Mouse (Mus musculus): ENCODE results near the gene Dmac2. TPM values are rescaled to one million over a fixed set of nuclear protein-coding genes. Genes with fewer than 3 reads are reported as not detected.

Dmac2 gene
- polyA plus RNA-seq, 1 experiment from 2014 or later, result 29.9 TPM

GRCm38 (mm10) chr7:25611501-25611900 lies 7.7 kb upstream of the Dmac2 start:
- H3K27ac ChIP-seq (ENCODE audit: low read depth, low read length), result no peak overlapping the region
- H3K4me2 ChIP-seq (ENCODE audit: low read length), result no peak overlapping the region
- 39% methylated on average over 7 of the region's 7 CpGs for WGBS
- H3K9ac ChIP-seq (ENCODE audit: low read length), result no peak overlapping the region
- no peaks in the 10 kb centered on the region for H3K36me3 ChIP-seq (ENCODE audit: control insufficient read depth, insufficient read depth, low read length)
- no peak for DNase-seq (ENCODE audit: low spot score)
- H3K9me3 ChIP-seq (replicated peaks; ENCODE audit: control insufficient read depth, low read length), result no peaks in the 10 kb centered on the region; the same call in 1 of the 2 replicates
- no peak overlapping the region for H3K4me3 ChIP-seq (ENCODE audit: low read depth, low read length)
- ATAC-seq, result no peak
- H3K4me1 ChIP-seq (ENCODE audit: control insufficient read depth, insufficient read depth, low read length), result no peaks in the 10 kb centered on the region
- no peaks in the 10 kb centered on the region for H3K27me3 ChIP-seq (replicated peaks; ENCODE audit: control insufficient read depth, insufficient read depth, low read length)

GRCm38 (mm10) chr7:25614086-25614485 lies 5.1 kb upstream of the Dmac2 start:
- DNase-seq (ENCODE audit: low spot score) (no peak), ATAC-seq (no peak)
- Histone ChIP-seq H3K27me3 (replicated peaks; ENCODE audit: control insufficient read depth, insufficient read depth, low read length) (no peaks in the 10 kb centered on the region), H3K4me2 (ENCODE audit: low read length) (no peak overlapping the region), H3K4me3 (ENCODE audit: low read depth, low read length) (no peak overlapping the region), H3K9me3 (replicated peaks; ENCODE audit: control insufficient read depth, low read length) (no peaks in the 10 kb centered on the region), H3K4me1 (ENCODE audit: control insufficient read depth, insufficient read depth, low read length) (no peaks in the 10 kb centered on the region), H3K36me3 (ENCODE audit: control insufficient read depth, insufficient read depth, low read length) (no peaks in the 10 kb centered on the region), H3K9ac (ENCODE audit: low read length) (no peak overlapping the region), H3K27ac (ENCODE audit: low read depth, low read length) (no peak overlapping the region)
- WGBS, result 93% methylated on average over 5 of the region's 5 CpGs

DNA sequence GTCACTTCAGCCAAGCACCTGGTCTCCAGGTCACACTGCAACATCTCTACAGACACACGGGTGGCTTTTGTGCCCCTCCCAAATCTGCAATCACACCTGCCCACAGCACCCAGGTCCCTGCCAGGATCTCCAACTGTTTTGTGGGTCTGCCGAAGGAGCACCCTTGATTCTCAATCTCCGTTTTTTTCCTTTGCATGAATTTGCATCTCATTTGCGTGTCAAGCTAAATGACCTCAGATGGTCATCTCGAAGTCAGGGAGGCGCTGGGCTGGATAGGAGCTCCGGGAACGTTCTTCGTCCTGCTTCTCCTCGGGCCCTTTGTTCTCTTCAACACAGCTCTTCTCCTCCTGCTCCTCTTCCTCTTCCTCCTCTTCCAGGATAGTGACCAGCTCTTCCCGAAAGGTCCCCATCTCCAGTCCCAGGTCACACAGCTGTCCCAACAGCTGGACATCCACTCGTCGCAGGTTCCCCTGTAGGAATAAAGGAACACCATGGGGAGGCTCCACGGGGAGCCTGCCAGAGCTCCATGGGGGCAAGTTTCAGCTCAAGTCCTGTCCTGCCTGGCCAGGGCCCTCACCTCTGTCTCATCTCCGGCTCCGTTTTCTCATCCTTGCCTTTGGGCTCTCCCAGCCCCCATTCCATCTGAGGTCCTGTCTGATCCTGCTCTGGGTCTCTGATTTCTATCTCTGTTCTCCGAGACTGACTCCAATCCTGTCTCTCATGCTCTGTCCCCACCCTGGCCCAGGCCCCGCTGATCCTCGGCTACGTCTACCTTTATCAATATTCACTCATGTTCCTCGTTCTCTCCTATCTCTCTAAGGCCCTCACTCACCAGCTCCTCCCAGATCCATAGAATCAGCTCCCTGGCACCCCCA lies 4.1 kb upstream of the Dmac2 start:
- 76% methylated on average over 21 of the region's 21 CpGs for WGBS
- no peak overlapping the region for H3K27ac ChIP-seq (ENCODE audit: low read depth, low read length)
- ATAC-seq (no peak), DNase-seq (ENCODE audit: low spot score) (no peak)
- H3K27me3 ChIP-seq (replicated peaks; ENCODE audit: control insufficient read depth, insufficient read depth, low read length), result no peaks in the 10 kb centered on the region
- H3K9me3 ChIP-seq (replicated peaks; ENCODE audit: control insufficient read depth, low read length), result no peaks in the 10 kb centered on the region
- H3K4me3 ChIP-seq (ENCODE audit: low read depth, low read length), result no peak overlapping the region
- H3K9ac ChIP-seq (ENCODE audit: low read length), result no peak overlapping the region
- H3K4me2 ChIP-seq (ENCODE audit: low read length), result no peak overlapping the region
- H3K4me1 ChIP-seq (ENCODE audit: control insufficient read depth, insufficient read depth, low read length), result no peaks in the 10 kb centered on the region; the same call in 1 of the 2 replicates
- no peaks in the 10 kb centered on the region for H3K36me3 ChIP-seq (ENCODE audit: control insufficient read depth, insufficient read depth, low read length)

DNA sequence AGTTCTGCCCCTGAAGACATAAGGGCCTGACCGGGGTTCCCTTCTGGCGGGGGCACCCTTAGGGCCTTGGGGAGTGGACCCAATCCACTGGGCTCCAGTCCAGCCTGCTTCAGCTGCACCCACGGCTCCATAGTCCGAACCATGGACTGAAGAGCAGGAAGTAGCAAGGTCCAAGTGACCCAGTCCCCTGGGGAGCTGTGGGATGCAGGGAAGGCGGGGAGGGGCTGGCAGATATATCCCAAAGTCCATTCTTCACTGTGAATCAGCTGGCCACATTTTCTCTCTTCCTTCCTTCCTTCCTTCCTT lies 3.6 kb upstream of the Dmac2 start, which contains the start of gene Erich4:
Erich4 (minus strand) TSS at position 187 of the 306 bp plus-strand sequence.
- DNase-seq (ENCODE audit: low spot score), result no peak
- WGBS, result 86% methylated on average over 5 of the region's 5 CpGs

DNA sequence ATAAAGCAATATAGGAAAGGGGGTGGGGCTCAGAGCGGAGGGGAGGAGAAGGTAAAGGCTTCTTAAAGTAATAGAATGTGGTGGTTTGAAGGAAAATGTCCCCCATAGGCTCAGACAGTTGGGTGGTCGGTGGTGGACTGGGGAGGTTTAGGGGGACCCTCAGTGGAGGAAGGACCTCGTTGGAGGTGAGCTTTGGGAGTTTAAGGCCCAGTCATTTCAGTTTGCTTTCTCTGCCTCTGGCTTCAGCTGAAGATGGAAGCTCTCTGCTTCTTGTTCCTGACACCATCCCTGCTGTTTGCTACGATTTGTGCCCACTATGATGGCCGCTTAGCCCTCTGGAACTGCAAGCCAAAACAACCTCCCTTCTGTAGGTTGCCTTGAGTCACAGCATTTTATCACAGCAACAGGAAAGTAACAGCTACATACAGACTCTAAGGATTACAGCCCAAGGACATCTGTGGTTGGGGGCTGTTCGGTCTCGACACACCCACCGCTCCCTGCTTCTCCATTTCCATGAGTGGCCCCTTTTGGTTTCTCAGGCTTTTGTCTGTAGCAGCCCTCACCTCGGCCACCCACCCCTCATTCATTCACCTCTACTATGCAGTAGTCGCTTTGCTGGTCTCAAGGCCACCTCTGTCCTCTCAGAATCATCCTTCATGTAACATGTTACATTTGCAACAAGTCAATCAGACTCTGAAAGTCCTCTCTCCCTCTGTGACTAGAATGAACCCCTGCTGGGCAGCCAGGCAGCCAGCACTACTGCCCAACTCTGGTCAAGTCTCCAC lies 1.6 kb upstream of the Dmac2 start:
- DNase-seq (ENCODE audit: low spot score) (no peak), ATAC-seq (no peak)
- Histone ChIP-seq H3K27me3 (replicated peaks; ENCODE audit: control insufficient read depth, insufficient read depth, low read length) (no peaks in the 10 kb centered on the region), H3K4me1 (ENCODE audit: control insufficient read depth, insufficient read depth, low read length) (no peaks in the 10 kb centered on the region; the same call in 1 of the 2 replicates), H3K4me2 (ENCODE audit: low read length) (no peak overlapping the region), H3K27ac (ENCODE audit: low read depth, low read length) (no peak overlapping the region), H3K9me3 (replicated peaks; ENCODE audit: control insufficient read depth, low read length) (no peaks in the 10 kb centered on the region), H3K9ac (ENCODE audit: low read length) (no peak overlapping the region), H3K4me3 (ENCODE audit: low read depth, low read length) (no peak overlapping the region), H3K36me3 (ENCODE audit: control insufficient read depth, insufficient read depth, low read length) (peaks cover 10% of the 10 kb centered on the region; the same call in 1 of the 2 replicates)
- 78% methylated on average over 10 of the region's 10 CpGs for WGBS

More for the DNA sequence above, 3.6 kb upstream of the Dmac2 start, which contains the start of gene Erich4:
- no peak within 1 kb of the TSS for H3K27ac ChIP-seq (ENCODE audit: low read depth, low read length)
- no peak for ATAC-seq
- H3K9ac ChIP-seq (ENCODE audit: low read length), result no peak within 1 kb of the TSS
- H3K4me1 ChIP-seq (ENCODE audit: control insufficient read depth, insufficient read depth, low read length), result no peaks in the 10 kb centered on the region; the same call in 1 of the 2 replicates
- H3K4me2 ChIP-seq (ENCODE audit: low read length), result no peak within 1 kb of the TSS
- no peak within 1 kb of the TSS for H3K4me3 ChIP-seq (ENCODE audit: low read depth, low read length)
- H3K9me3 ChIP-seq (replicated peaks; ENCODE audit: control insufficient read depth, low read length), result no peaks in the 10 kb centered on the region
- H3K27me3 ChIP-seq (replicated peaks; ENCODE audit: control insufficient read depth, insufficient read depth, low read length), result no peaks in the 10 kb centered on the region
- no peaks in the 10 kb centered on the region for H3K36me3 ChIP-seq (ENCODE audit: control insufficient read depth, insufficient read depth, low read length)

GRCm38 (mm10) chr7:25619722-25619991 lies 443 bp downstream of the Dmac2 start:
- ATAC-seq (no peak), DNase-seq (ENCODE audit: low spot score) (no peak)
- Histone ChIP-seq H3K9ac (ENCODE audit: low read length) (peak overlapping the region; percentile 51), H3K4me1 (ENCODE audit: control insufficient read depth, insufficient read depth, low read length) (no peaks in the 10 kb centered on the region; the same call in 1 of the 2 replicates), H3K4me2 (ENCODE audit: low read length) (peak overlapping the region; percentile 66), H3K9me3 (replicated peaks; ENCODE audit: control insufficient read depth, low read length) (no peaks in the 10 kb centered on the region), H3K36me3 (ENCODE audit: control insufficient read depth, insufficient read depth, low read length) (peaks cover 24% of the 10 kb centered on the region), H3K27me3 (replicated peaks; ENCODE audit: control insufficient read depth, insufficient read depth, low read length) (no peaks in the 10 kb centered on the region), H3K27ac (ENCODE audit: low read depth, low read length) (no peak overlapping the region), H3K4me3 (ENCODE audit: low read depth, low read length) (peak overlapping the region; percentile 52)
- 22% methylated on average over 5 of the region's 5 CpGs for WGBS

DNA sequence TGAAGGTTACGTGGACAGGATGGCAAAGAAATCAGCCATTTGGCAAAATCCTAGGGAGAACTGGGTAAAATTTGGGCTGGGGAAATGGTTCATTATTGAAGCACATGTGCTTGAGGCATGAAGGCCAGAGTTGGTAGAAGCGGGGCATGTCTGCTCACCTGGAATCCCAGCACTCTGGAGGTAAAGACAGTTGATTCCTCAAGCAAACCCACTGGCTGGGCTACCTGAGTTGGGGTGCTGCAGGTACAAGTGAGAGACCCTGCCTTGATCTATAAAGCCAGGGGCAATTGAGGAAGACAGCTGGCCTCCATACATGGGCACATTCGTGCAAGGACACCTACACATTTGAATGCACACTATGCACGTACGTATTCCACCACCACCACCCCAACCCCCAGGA lies 887 bp downstream of the Dmac2 start:
- 96% methylated on average over 5 of the region's 5 CpGs for WGBS
- Histone ChIP-seq H3K4me2 (ENCODE audit: low read length) (peak overlapping the region; percentile 66), H3K4me3 (ENCODE audit: low read depth, low read length) (no peak overlapping the region), H3K27me3 (replicated peaks; ENCODE audit: control insufficient read depth, insufficient read depth, low read length) (no peaks in the 10 kb centered on the region), H3K9me3 (replicated peaks; ENCODE audit: control insufficient read depth, low read length) (no peaks in the 10 kb centered on the region), H3K9ac (ENCODE audit: low read length) (no peak overlapping the region), H3K36me3 (ENCODE audit: control insufficient read depth, insufficient read depth, low read length) (peaks cover 28% of the 10 kb centered on the region), H3K27ac (ENCODE audit: low read depth, low read length) (no peak overlapping the region), H3K4me1 (ENCODE audit: control insufficient read depth, insufficient read depth, low read length) (no peaks in the 10 kb centered on the region; the same call in 1 of the 2 replicates)
- ATAC-seq, result no peak
- DNase-seq (ENCODE audit: low spot score), result no peak

DNA sequence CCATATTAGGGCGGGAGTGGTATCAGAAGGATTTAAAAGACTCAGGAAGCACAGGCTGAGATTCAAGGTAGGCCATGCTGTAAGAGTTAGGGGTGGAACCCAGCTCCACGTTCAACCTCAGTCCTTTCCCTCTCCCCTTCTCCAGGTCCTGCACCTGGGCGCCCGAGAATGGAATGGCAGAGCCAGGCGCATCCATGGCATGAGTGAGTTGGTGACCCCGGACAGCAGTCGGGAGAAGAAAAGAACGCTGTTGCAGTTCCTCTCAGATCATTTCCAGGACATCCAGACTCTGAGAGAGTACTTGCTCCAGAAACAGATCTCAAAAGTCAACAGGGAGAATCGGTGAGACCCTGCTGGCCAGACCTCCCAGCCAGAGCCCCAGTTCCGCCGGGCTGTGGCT lies 1.5 kb downstream of the Dmac2 start:
- Histone ChIP-seq H3K27me3 (replicated peaks; ENCODE audit: control insufficient read depth, insufficient read depth, low read length) (no peaks in the 10 kb centered on the region), H3K9ac (ENCODE audit: low read length) (no peak overlapping the region), H3K27ac (ENCODE audit: low read depth, low read length) (no peak overlapping the region), H3K36me3 (ENCODE audit: control insufficient read depth, insufficient read depth, low read length) (peaks cover 29% of the 10 kb centered on the region), H3K4me2 (ENCODE audit: low read length) (no peak overlapping the region), H3K4me1 (ENCODE audit: control insufficient read depth, insufficient read depth, low read length) (no peaks in the 10 kb centered on the region; the same call in 1 of the 2 replicates), H3K9me3 (replicated peaks; ENCODE audit: control insufficient read depth, low read length) (no peaks in the 10 kb centered on the region), H3K4me3 (ENCODE audit: low read depth, low read length) (no peak overlapping the region)
- ATAC-seq (no peak), DNase-seq (ENCODE audit: low spot score) (no peak)
- 91% methylated on average over 11 of the region's 11 CpGs for WGBS
